Mouse (Mus musculus) right cerebral cortex, postnatal 10 days (tissue): ENCODE results near the gene Cntrob.

Source experiments
- DNase-seq, 2 experiments: peaks; one replicate each; pipeline ENCODE4 v3.0.0; 2021; ENCODE audit warnings: low spot score in 2 of 2

The Cntrob gene

GRCm38 (mm10) chr11:69323667-69324111 lies at the start of gene Cntrob, which contains the start of gene Trappc1:
TSS of gene Cntrob (minus strand) at chr11:69323775.
TSS of gene Trappc1 (plus strand) at chr11:69323980.
- peak; percentile 99 to 100 for DNase-seq

DNA sequence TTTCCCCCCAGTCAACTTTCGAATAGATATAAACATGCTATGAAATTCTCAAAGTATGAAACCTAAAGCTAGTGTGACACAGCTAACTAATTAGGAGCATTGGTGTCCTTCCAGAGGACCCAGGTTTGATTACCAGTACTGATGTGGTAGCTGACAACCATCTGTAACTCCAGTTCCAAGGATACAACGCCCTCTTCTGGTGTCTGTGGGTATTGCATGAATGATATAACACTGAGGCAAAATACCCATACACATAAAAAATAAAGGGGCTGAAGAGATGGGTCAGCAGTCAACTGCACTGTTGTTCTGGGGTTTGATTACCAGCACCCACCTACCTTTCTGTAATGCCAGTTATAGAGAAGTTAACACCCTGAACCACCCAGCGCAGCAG lies 49.2 kb upstream of the Cntrob start:
- DNase-seq = no peak

DNA sequence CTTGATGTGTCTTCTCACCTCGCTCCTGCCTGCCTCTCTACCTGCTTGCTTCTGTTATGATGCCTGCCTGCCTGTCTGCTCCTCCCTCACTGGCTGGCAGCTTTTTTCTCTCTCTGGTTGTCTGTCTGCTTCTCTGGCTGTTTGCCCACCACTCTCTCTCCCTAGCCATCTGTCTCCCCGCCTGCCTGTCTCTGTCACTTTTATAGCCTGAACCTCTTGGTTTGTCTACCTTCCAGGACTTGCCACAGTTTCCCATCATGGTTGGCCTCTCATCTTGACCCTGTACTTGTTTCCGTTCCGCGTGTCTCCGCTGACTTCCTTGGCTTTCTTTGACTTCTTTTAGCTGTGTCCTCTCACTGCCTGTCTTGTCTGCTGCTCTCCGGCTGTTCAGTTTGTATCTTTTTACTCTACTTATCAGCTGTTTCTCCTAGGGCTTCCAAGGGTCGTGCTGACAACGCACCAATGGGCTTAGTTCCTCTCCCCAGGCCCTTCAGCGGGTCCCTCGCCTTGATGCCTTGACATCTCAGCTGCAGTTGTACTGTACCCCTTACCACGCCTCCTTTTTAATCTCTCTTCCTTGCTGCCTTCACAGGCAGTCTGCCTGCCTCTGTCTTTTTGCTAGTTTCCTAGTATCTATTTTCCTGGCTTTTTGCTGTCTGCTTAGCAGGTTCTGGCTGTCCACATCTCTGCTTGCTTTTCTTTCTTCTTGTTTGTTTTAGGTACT lies 48.6 kb upstream of the Cntrob start:
- peak; percentile 80 to 84 for DNase-seq

GRCm38 (mm10) chr11:69371601-69372000 lies 48.0 kb upstream of the Cntrob start:
- DNase-seq = peak in 1 of 2 experiments; percentile 51

DNA sequence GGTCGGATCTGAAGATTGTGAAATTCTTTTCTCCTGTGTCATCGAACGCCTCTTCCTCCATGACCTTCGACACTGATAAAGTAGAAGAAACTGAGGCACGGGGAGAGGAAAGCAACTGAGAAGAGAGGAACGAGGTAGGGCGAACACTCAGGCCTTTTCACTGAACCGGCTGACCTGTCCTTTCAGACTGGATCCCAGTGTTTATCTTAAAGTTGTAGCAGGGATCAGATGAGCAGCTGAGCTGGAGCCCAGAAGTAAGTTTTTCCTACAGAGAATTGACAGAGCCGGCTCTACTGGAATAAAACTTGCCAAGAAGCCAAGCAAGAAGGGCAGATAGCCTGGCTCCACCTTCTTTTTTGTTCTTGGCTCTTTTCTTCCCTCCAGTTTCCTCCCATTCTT lies 47.2 kb upstream of the Cntrob start:
- DNase-seq = no peak

DNA sequence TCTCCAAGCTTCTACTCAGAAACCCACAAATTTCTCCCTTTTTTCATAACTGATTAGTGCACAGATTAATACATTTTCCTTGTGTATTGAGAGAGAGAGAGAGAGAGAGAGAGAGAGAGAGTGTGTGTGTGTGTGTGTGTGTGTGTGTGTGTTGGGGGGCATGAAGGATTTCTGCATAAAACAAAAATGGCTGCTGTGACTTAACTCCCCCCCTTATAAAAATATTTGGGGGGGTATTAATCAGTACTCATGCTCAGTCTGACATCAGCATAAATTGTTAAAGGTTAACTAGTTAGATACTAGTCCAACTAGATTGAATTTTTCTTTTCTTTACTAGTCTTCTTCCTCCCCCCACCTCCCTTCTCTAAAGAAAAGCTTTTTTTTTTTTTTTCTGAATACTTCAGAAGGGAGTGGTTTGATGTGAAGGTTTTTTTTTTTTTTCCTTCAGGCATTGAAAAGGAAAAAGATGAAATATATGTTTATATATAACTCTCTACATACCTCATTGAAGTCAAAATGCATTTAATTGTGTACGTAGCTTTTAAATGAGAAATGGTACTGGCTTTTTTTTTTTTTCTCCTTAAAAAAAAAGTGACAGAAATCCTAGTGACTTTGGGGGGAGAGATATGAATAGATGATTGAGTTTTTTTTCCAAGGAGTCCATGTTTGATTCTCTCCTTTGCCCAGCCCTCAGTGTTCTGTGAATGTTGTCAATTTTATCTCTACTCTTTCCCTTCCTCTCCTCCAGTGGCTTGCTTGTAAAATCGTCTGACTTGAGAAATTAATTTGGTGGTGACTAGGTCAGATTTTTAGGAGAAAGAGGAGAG lies 46.6 kb upstream of the Cntrob start:
- no peak for DNase-seq

GRCm38 (mm10) chr11:69369215-69369989 lies 45.8 kb upstream of the Cntrob start, which contains the start of gene Chd3:
TSS of gene Chd3 (minus strand) at chr11:69369406.
- no peak for DNase-seq

GRCm38 (mm10) chr11:69368356-69369214 lies 45.0 kb upstream of the Cntrob start:
- DNase-seq = peak in 1 of 2 experiments; percentile 60

- peak; percentile 50 to 72 for DNase-seq
Measured at GRCm38 (mm10) chr11:69367616-69368355, 44.2 kb upstream of the Cntrob start.

DNA sequence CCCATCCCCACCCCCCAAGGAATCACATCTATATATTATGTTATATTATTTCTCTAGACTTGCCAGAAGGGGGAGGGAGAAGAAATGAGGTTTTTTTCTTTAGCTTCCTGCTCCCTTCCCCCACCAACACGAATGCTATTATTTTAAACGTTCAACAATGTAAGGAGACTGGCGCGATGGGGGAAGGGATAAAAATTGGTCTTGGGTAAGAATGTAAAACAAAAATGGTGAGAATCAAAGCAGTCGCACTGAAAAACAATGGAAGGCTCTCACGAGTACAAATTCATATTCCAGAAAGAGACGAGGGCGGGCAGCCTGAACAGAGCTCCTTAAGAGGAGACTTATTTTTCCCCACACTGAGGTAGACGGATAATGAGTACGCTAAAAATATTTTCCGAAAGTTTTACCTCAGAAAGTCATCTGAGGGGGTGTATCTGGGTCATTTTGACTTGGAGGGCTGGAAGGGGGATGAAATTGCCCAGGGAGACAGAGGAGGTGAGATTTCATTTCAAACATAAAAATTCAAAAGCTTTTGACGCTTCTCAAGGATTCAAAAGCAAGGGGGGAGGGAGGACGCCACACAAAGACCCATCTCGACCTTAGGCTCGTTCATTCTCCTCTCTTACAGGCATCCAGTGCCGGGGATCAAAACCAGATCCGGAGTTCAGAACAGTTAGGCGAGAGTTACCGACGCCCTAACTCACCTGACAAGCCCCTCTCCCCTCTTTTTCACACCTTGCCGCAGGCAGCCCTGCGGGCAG lies 43.5 kb upstream of the Cntrob start:
- DNase-seq = peak; percentile 41 to 59

DNA sequence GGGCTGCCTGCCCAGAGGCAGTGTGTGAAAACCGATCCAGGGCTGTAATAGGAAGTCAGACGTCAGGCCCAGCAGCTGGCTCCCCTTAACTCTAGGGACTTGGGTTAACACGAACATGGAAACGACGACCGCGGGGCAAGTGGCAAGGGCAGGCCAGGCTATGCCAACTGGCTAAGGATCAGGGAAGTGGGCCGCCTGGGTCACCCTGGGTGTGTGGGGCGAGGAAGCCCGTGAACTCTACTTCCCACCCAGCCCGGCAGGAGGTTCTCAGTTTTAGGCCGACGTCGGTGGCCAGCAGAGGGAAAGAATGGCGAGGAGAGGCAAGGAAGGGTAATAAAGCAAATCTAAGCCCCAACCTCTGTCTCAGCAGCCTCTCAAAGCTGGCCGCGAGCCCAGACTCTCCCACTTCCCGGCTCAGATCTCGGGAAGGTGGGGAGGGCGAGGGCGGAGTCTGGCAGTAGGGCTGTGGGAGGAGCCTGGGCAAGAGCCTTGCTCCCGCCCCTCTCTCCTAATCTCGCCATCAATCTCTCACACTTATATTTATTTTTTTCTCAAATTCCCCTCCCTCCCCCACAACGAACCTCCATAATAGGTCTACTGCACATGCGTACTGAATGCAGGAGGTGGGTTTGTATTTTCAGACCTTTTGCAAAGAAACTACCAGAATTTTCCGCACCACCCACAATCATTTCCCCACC lies 42.7 kb upstream of the Cntrob start:
- peak; percentile 98 for DNase-seq

- DNase-seq = no peak
Measured at GRCm38 (mm10) chr11:69365722-69366121, 42.1 kb upstream of the Cntrob start.

- DNase-seq = peak; percentile 96 to 97
Measured at GRCm38 (mm10) chr11:69364910-69365309, 41.3 kb upstream of the Cntrob start.

DNA sequence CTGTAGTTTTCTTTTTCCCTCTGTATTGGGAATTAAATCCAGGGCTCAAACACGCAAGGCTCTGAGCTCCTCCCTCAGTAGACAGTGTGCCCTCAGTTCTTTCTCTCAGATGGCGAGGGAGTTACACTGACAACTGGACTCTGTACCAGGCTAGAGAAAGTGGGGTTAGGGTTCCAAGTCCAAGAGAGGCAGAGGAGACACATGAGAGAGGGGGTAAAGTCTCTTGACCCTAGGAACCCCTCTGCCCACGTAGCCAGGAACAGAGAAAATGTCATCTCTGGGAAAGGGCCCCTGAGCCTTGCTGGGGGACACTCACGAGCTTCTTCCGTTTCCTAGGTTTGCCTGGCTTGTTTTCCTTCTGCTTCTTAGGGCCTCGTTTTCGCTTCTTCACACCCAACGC lies 40.8 kb upstream of the Cntrob start:
- DNase-seq = no peak

DNA sequence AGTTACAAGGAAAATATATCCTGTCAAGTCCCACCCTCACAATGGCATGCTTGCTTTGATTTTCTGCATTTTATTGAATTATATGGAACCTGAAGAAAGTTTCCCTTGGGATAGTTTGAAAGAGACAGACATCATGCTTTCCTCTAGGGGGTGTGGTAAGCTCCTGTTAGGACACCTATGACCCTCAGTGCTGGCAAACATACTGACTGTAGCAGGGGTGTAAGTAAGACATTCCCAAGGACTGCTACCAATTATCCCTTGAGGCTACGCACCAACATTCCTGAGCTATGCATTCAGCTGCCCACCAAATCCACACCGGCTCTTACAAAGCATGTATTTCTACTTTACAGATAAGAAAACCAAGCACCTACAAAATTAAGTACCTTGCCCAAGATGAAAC lies 38.9 kb upstream of the Cntrob start:
- no peak for DNase-seq

DNA sequence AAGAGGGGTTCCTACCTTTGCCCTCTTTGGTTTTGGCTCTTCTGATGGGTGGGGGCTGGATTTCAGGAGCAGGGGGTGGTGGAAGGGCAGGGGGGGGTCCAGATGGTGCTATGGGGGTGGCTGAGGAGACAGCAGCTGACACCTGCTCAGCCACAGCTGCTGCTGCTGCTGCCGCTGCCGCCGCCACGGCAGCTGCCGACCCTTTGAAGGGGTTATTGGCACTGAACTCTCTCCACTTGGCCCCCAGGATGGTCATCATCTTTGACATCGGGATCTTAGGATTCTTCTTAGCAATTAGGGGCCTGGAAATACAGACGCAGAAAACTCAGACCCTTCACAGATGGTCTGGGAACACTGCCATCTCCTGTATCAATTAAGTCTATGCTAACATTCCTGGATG lies 38.4 kb upstream of the Cntrob start:
- DNase-seq = no peak

- no peak for DNase-seq
Measured at GRCm38 (mm10) chr11:69357690-69358089, 34.1 kb upstream of the Cntrob start.

DNA sequence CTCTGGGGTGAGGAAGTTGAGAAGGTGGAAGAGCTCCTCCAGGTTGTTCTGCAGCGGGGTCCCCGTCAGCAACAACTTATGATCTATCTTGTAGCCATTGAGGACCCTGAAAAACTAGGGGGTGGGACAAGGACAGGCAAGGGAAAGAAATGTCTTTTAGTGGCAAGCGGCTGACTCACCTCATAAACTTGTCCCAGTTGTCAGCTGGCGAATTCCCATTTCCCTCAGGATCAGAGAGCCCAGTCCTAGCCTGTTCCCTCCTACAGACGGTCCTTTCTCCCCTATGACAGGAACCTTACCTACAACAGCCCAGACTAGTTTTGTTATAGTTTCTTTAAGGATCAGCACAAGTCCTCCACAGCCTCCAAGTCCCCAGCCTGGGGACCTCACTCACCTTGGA lies 33.0 kb upstream of the Cntrob start:
- DNase-seq = no peak

DNA sequence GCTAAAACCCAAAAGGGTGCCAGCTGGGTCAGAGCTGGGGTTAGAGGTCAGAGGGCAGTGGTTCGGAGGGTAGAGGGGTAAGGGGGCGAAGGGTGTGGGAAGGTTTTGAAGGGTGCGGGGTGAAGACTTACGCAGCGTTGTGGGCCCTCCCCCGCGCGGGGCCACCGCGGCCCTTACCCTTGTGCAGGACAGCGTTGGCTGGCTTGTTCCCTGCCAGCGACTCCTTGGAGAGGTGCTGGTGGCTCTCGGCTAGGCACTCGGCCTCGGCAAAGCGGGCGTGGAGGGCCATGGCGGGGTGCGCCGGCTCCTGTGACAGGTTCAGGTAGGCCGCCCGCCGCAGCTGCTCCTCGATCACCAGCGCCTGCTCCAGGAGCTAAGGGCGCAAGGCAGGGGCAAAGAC lies 22.9 kb upstream of the Cntrob start:
- no peak for DNase-seq
